ENCODE assay signal across 13 mouse cellular contexts in the genomic region with DNA sequence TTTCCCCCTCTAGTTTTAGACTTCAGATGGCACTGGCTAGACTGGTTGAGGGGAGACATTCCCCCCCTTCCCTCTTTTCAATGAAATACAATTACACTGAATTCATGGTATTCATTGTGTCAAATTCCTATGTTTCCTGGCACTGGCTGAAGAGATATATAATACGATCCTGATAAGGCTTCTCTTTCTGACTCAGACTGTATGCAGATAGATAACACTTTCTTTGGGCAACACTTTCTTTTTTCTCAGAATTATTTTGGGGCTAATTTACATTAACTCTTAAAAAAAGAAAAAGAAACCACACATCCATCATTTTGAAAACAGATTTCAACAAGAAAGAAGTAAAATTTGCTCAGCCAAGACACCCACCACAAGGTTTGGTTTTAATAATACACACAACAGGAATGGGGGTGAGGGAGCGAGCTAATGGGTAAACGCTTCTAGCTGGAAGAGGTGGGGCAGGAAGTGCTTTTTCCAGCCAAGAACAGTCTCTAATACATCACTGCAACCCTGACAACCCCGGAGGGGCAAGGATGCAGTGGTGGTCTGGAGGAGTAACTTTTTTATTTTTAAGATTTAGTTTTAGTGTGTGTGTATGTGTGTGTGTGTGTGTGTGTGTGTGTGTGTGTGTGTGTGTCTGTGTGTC.
"Had no signal": no experiment of that assay in that cellular context is flagged by ENCODE, and none has a peak within 500 bp of the region (broad histone marks: within the 10 kb centered on the region; RNA-seq: fewer than 3 reads in every experiment).

No protein-coding gene starts in this region.

- H3K9ac ChIP-seq: limb, embryonic 12.5 days; liver, embryonic 13.5 days; liver, postnatal 0 days; midbrain, embryonic 12.5 days; neural tube, embryonic 13.5 days had no signal

- H3K4me1 ChIP-seq: liver, embryonic 13.5 days; neural tube, embryonic 13.5 days had no signal

- H3K27me3 ChIP-seq: limb, embryonic 12.5 days; liver, embryonic 13.5 days; midbrain, embryonic 12.5 days; neural tube, embryonic 13.5 days had no signal

- H3K4me3 ChIP-seq: limb, embryonic 12.5 days; liver, embryonic 13.5 days; midbrain, embryonic 12.5 days; neural tube, embryonic 13.5 days had no signal

- H3K4me2 ChIP-seq: limb, embryonic 12.5 days; liver, embryonic 13.5 days; midbrain, embryonic 12.5 days; neural tube, embryonic 13.5 days had no signal

- H3K36me3 ChIP-seq: limb, embryonic 12.5 days; liver, embryonic 13.5 days; midbrain, embryonic 12.5 days; neural tube, embryonic 13.5 days had no signal

- H3K27ac ChIP-seq: limb, embryonic 12.5 days; liver, embryonic 13.5 days; midbrain, embryonic 12.5 days; neural tube, embryonic 13.5 days had no signal

- ATAC-seq: liver, postnatal 0 days; midbrain, embryonic 16.5 days had no signal

- DNase-seq: layer of hippocampus, adult 9-11 months; layer of hippocampus, postnatal 36 days; liver, embryonic 13.5 days; liver, postnatal 0 days; lung, postnatal 36 days; retina, postnatal 1 day; right cerebral cortex, postnatal 4 days; spleen, adult 18-20 months; thymus, adult 18-20 months had no signal
